Mouse (Mus musculus): ENCODE measurements at regions not wholly inside any gene's neighbourhood (a gene's known extent, or its start where the extent isn't known, plus 50 kb on each side); places are given as distances from the start of the nearest gene placed in this dataset.

DNA sequence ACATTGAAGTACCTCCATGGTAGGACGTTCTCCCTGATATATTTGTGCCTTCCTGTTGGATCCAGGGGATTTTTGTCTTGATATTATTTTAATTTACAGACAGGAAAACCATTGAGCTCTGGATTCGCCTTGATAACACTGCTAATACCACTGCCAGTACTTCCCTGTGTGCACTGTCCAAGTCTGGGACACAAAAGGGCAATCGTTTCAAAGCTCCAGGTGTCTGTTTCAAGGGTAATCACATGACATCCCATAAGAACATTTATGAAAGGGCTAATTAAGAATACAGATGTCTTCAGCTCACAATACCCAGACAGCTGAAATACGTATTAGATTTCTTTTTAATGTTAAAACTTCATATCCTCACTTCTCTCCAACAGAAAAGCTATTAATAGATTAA, 724.5 kb downstream of the Dhx35 start:
- 63% methylated on average over 4 of the region's 4 CpGs for WGBS
- no peaks in the 10 kb centered on the region for H3K9me3 ChIP-seq (ENCODE audit: control insufficient read depth, low read length)
- no peaks in the 10 kb centered on the region for H3K4me1 ChIP-seq (replicated peaks; ENCODE audit: control insufficient read depth, insufficient read depth, low read length)
- no peak overlapping the region for H3K9ac ChIP-seq (ENCODE audit: low read length)
- no peaks in the 10 kb centered on the region for H3K27me3 ChIP-seq (replicated peaks; ENCODE audit: control insufficient read depth, insufficient read depth, low read length)
- H3K4me3 ChIP-seq (ENCODE audit: low read depth, low read length): no peak overlapping the region
- no peak for DNase-seq (ENCODE audit: low spot score)
- H3K27ac ChIP-seq (ENCODE audit: low read depth): no peak overlapping the region
- ATAC-seq (replicated peaks; ENCODE audit: low FRiP score, low TSS enrichment, low read depth): no peak
- no peaks in the 10 kb centered on the region for H3K36me3 ChIP-seq (ENCODE audit: control insufficient read depth, insufficient read depth, low read length)
- H3K4me2 ChIP-seq (ENCODE audit: low read length): no peak overlapping the region

- H3K4me2 ChIP-seq (ENCODE audit: low read length): no peak overlapping the region
- H3K9ac ChIP-seq (ENCODE audit: low read length): no peak overlapping the region
- no peaks in the 10 kb centered on the region for H3K27me3 ChIP-seq (replicated peaks; ENCODE audit: control insufficient read depth, insufficient read depth, low read length)
- 58% methylated on average over 2 of the region's 2 CpGs for WGBS
- H3K4me1 ChIP-seq (replicated peaks; ENCODE audit: control insufficient read depth, insufficient read depth, low read length): no peaks in the 10 kb centered on the region
- DNase-seq (ENCODE audit: low spot score) (no peak), ATAC-seq (replicated peaks; ENCODE audit: low FRiP score, low TSS enrichment, low read depth) (no peak)
- H3K36me3 ChIP-seq (ENCODE audit: control insufficient read depth, insufficient read depth, low read length): no peaks in the 10 kb centered on the region
- no peaks in the 10 kb centered on the region for H3K9me3 ChIP-seq (ENCODE audit: control insufficient read depth, low read length)
- no peak overlapping the region for H3K4me3 ChIP-seq (ENCODE audit: low read depth, low read length)
- no peak overlapping the region for H3K27ac ChIP-seq (ENCODE audit: low read depth)
Observed at GRCm38 (mm10) chr2:159523739-159524138, 729.1 kb downstream of the Dhx35 start.

GRCm38 (mm10) chr2:159534951-159535350, 740.3 kb downstream of the Dhx35 start:
- 47% methylated on average over 2 of the region's 2 CpGs for WGBS
- no peak overlapping the region for H3K9ac ChIP-seq (ENCODE audit: low read length)
- H3K9me3 ChIP-seq (ENCODE audit: control insufficient read depth, low read length): no peaks in the 10 kb centered on the region
- no peak overlapping the region for H3K27ac ChIP-seq (ENCODE audit: low read depth)
- no peak overlapping the region for H3K4me2 ChIP-seq (ENCODE audit: low read length)
- ATAC-seq (replicated peaks; ENCODE audit: low FRiP score, low TSS enrichment, low read depth) (no peak), DNase-seq (ENCODE audit: low spot score) (no peak)
- H3K4me3 ChIP-seq (ENCODE audit: low read depth, low read length): no peak overlapping the region
- no peaks in the 10 kb centered on the region for H3K36me3 ChIP-seq (ENCODE audit: control insufficient read depth, insufficient read depth, low read length)
- H3K4me1 ChIP-seq (replicated peaks; ENCODE audit: control insufficient read depth, insufficient read depth, low read length): no peaks in the 10 kb centered on the region
- H3K27me3 ChIP-seq (replicated peaks; ENCODE audit: control insufficient read depth, insufficient read depth, low read length): no peaks in the 10 kb centered on the region

DNA sequence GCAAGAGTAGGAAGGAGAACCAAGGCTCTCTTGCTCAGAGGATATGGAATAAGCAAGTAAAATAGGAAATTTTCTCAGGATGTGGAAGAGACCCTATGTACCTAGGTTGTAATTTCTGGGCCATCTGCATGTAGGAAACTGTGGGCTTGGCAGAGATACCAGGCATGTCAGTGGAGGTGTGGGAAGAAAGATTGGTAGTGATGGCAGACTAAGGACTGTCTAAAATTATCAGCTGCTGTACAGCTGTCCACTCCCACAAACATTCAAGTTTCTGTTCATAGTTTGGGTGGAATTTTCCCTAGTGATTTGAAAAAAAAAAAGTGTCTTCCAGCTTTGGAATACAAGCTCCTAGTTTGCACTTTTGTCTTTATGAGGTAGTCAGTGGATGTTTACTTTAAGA, 744.7 kb downstream of the Dhx35 start:
- Histone ChIP-seq H3K27me3 (replicated peaks; ENCODE audit: control insufficient read depth, insufficient read depth, low read length) (no peaks in the 10 kb centered on the region), H3K4me2 (ENCODE audit: low read length) (no peak overlapping the region), H3K4me3 (ENCODE audit: low read depth, low read length) (no peak overlapping the region), H3K9ac (ENCODE audit: low read length) (no peak overlapping the region), H3K4me1 (replicated peaks; ENCODE audit: control insufficient read depth, insufficient read depth, low read length) (no peaks in the 10 kb centered on the region), H3K36me3 (ENCODE audit: control insufficient read depth, insufficient read depth, low read length) (no peaks in the 10 kb centered on the region), H3K9me3 (ENCODE audit: control insufficient read depth, low read length) (no peaks in the 10 kb centered on the region), H3K27ac (ENCODE audit: low read depth) (no peak overlapping the region)
- ATAC-seq (replicated peaks; ENCODE audit: low FRiP score, low TSS enrichment, low read depth) (no peak), DNase-seq (ENCODE audit: low spot score) (no peak)

- Histone ChIP-seq H3K9ac (ENCODE audit: low read length) (no peak overlapping the region), H3K36me3 (ENCODE audit: control insufficient read depth, insufficient read depth, low read length) (no peaks in the 10 kb centered on the region), H3K4me2 (ENCODE audit: low read length) (no peak overlapping the region), H3K4me3 (ENCODE audit: low read depth, low read length) (no peak overlapping the region), H3K9me3 (ENCODE audit: control insufficient read depth, low read length) (no peaks in the 10 kb centered on the region), H3K27me3 (replicated peaks; ENCODE audit: control insufficient read depth, insufficient read depth, low read length) (no peaks in the 10 kb centered on the region), H3K4me1 (replicated peaks; ENCODE audit: control insufficient read depth, insufficient read depth, low read length) (no peaks in the 10 kb centered on the region), H3K27ac (ENCODE audit: low read depth) (no peak overlapping the region)
- no peak for DNase-seq (ENCODE audit: low spot score)
- ATAC-seq (replicated peaks; ENCODE audit: low FRiP score, low TSS enrichment, low read depth): no peak
- 88% methylated on average over 3 of the region's 3 CpGs for WGBS
Observed at GRCm38 (mm10) chr2:159557567-159557966, 763.0 kb downstream of the Dhx35 start.

GRCm38 (mm10) chr2:159565255-159565654, 768.7 kb downstream of the Gm826 start:
- Histone ChIP-seq H3K36me3 (ENCODE audit: control insufficient read depth, insufficient read depth, low read length) (no peaks in the 10 kb centered on the region), H3K27me3 (replicated peaks; ENCODE audit: control insufficient read depth, insufficient read depth, low read length) (no peaks in the 10 kb centered on the region), H3K9ac (ENCODE audit: low read length) (no peak overlapping the region), H3K4me1 (replicated peaks; ENCODE audit: control insufficient read depth, insufficient read depth, low read length) (no peaks in the 10 kb centered on the region), H3K4me2 (ENCODE audit: low read length) (no peak overlapping the region), H3K9me3 (ENCODE audit: control insufficient read depth, low read length) (no peaks in the 10 kb centered on the region), H3K27ac (ENCODE audit: low read depth) (no peak overlapping the region), H3K4me3 (ENCODE audit: low read depth, low read length) (no peak overlapping the region)
- ATAC-seq (replicated peaks; ENCODE audit: low FRiP score, low TSS enrichment, low read depth) (no peak), DNase-seq (ENCODE audit: low spot score) (no peak)
- 84% methylated on average over 4 of the region's 4 CpGs for WGBS

GRCm38 (mm10) chr2:159565921-159566320, 768.0 kb downstream of the Gm826 start:
- Histone ChIP-seq H3K27me3 (replicated peaks; ENCODE audit: control insufficient read depth, insufficient read depth, low read length) (no peaks in the 10 kb centered on the region), H3K4me2 (ENCODE audit: low read length) (no peak overlapping the region), H3K36me3 (ENCODE audit: control insufficient read depth, insufficient read depth, low read length) (no peaks in the 10 kb centered on the region), H3K4me1 (replicated peaks; ENCODE audit: control insufficient read depth, insufficient read depth, low read length) (no peaks in the 10 kb centered on the region), H3K27ac (ENCODE audit: low read depth) (no peak overlapping the region), H3K4me3 (ENCODE audit: low read depth, low read length) (no peak overlapping the region), H3K9me3 (ENCODE audit: control insufficient read depth, low read length) (no peaks in the 10 kb centered on the region), H3K9ac (ENCODE audit: low read length) (no peak overlapping the region)
- 89% methylated on average over 5 of the region's 5 CpGs for WGBS
- ATAC-seq (replicated peaks; ENCODE audit: low FRiP score, low TSS enrichment, low read depth): no peak
- no peak for DNase-seq (ENCODE audit: low spot score)

DNA sequence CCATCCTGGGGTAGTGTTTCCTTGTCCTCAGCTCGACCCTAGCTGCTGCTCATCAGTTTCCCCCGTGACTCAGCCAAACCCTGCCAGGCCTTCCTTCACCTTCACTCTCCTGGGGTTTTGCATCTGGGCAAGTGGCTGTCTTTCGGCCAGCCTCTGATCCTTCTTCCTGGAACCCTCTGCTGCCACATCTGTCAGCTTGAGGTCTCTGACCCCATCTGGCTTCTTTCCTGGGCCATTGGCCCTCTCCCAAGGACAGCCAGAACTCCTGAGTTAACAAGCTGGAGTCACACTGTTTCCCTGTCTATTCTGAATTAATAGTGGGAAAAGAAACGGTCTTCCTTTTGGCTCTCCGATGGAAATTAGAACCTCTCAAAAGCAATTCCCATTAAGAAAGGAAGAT, 767.5 kb downstream of the Gm826 start:
- H3K36me3 ChIP-seq (ENCODE audit: control insufficient read depth, insufficient read depth, low read length): no peaks in the 10 kb centered on the region
- WGBS: 55% methylated on average over 5 of the region's 5 CpGs
- H3K4me2 ChIP-seq (ENCODE audit: low read length): no peak overlapping the region
- H3K4me1 ChIP-seq (replicated peaks; ENCODE audit: control insufficient read depth, insufficient read depth, low read length): no peaks in the 10 kb centered on the region
- ATAC-seq (replicated peaks; ENCODE audit: low FRiP score, low TSS enrichment, low read depth) (no peak), DNase-seq (ENCODE audit: low spot score) (no peak)
- H3K27me3 ChIP-seq (replicated peaks; ENCODE audit: control insufficient read depth, insufficient read depth, low read length): no peaks in the 10 kb centered on the region
- no peak overlapping the region for H3K4me3 ChIP-seq (ENCODE audit: low read depth, low read length)
- no peak overlapping the region for H3K27ac ChIP-seq (ENCODE audit: low read depth)
- no peaks in the 10 kb centered on the region for H3K9me3 ChIP-seq (ENCODE audit: control insufficient read depth, low read length)
- H3K9ac ChIP-seq (ENCODE audit: low read length): no peak overlapping the region

- H3K9ac ChIP-seq (ENCODE audit: low read length): no peak overlapping the region
- H3K9me3 ChIP-seq (ENCODE audit: control insufficient read depth, low read length): no peaks in the 10 kb centered on the region
- H3K27me3 ChIP-seq (replicated peaks; ENCODE audit: control insufficient read depth, insufficient read depth, low read length): no peaks in the 10 kb centered on the region
- H3K36me3 ChIP-seq (ENCODE audit: control insufficient read depth, insufficient read depth, low read length): no peaks in the 10 kb centered on the region
- H3K27ac ChIP-seq (ENCODE audit: low read depth): no peak overlapping the region
- H3K4me3 ChIP-seq (ENCODE audit: low read depth, low read length): no peak overlapping the region
- H3K4me1 ChIP-seq (replicated peaks; ENCODE audit: control insufficient read depth, insufficient read depth, low read length): no peaks in the 10 kb centered on the region
- no peak for DNase-seq (ENCODE audit: low spot score)
- WGBS: 87% methylated on average over 4 of the region's 4 CpGs
- no peak overlapping the region for H3K4me2 ChIP-seq (ENCODE audit: low read length)
- ATAC-seq (replicated peaks; ENCODE audit: low FRiP score, low TSS enrichment, low read depth): no peak
Observed at GRCm38 (mm10) chr2:159568391-159568790, 765.6 kb downstream of the Gm826 start.
